16 mouse cellular contexts compared by ENCODE assay signal in genomic region chr14:93972174-93972837, GRCm38 (mm10).
"Had no signal": no experiment of that assay in that cellular context is flagged by ENCODE, and none has a peak within 500 bp of the region (broad histone marks: within the 10 kb centered on the region; RNA-seq: fewer than 3 reads in every experiment).

No protein-coding gene starts in this region.

- DNase-seq: kidney, adult 8-10 months; kidney, postnatal 10 days; kidney, postnatal 36 days; liver, embryonic 13.5 days; right cerebral cortex, adult 18-20 months; right cerebral cortex, postnatal 14 days; right cerebral cortex, postnatal 4 days; thymus, postnatal 36 days had no signal

- H3K27me3 ChIP-seq: kidney, embryonic 15.5 days; liver, embryonic 13.5 days; midbrain, embryonic 12.5 days; midbrain, embryonic 15.5 days; neural tube, embryonic 12.5 days; neural tube, embryonic 15.5 days had no signal

- ATAC-seq: intestine, postnatal 0 days; midbrain, embryonic 15.5 days had no signal

- H3K27ac ChIP-seq: kidney, embryonic 15.5 days; liver, embryonic 13.5 days; macrophage; midbrain, embryonic 12.5 days; midbrain, embryonic 15.5 days; neural tube, embryonic 12.5 days; neural tube, embryonic 15.5 days; stomach, postnatal 0 days had no signal

- H3K36me3 ChIP-seq: kidney, embryonic 15.5 days; liver, embryonic 13.5 days; midbrain, embryonic 12.5 days; midbrain, embryonic 15.5 days; neural tube, embryonic 12.5 days; neural tube, embryonic 15.5 days had no signal

- H3K4me1 ChIP-seq: kidney, embryonic 15.5 days; liver, embryonic 13.5 days; midbrain, embryonic 12.5 days; midbrain, embryonic 15.5 days; neural tube, embryonic 12.5 days; neural tube, embryonic 15.5 days had no signal

- H3K9me3 ChIP-seq: kidney, embryonic 15.5 days; liver, embryonic 13.5 days; midbrain, embryonic 12.5 days; midbrain, embryonic 15.5 days; neural tube, embryonic 12.5 days; neural tube, embryonic 15.5 days had no signal

- H3K4me2 ChIP-seq: kidney, embryonic 15.5 days; liver, embryonic 13.5 days; midbrain, embryonic 12.5 days; midbrain, embryonic 15.5 days; neural tube, embryonic 12.5 days; neural tube, embryonic 15.5 days had no signal

- H3K9ac ChIP-seq: kidney, embryonic 15.5 days; liver, embryonic 13.5 days; midbrain, embryonic 12.5 days; midbrain, embryonic 15.5 days; neural tube, embryonic 12.5 days; neural tube, embryonic 15.5 days had no signal

- H3K4me3 ChIP-seq: kidney, embryonic 15.5 days; liver, embryonic 13.5 days; midbrain, embryonic 12.5 days; midbrain, embryonic 15.5 days; neural tube, embryonic 12.5 days; neural tube, embryonic 15.5 days had no signal
